Mouse (Mus musculus): Measurements from ENCODE around the gene Mrps24. TPM values are rescaled to one million over a fixed set of nuclear protein-coding genes. Genes with fewer than 3 reads are reported as not detected.

The Mrps24 gene
- polyA plus RNA-seq, 1 experiment from 2014 or later: 170 TPM

DNA sequence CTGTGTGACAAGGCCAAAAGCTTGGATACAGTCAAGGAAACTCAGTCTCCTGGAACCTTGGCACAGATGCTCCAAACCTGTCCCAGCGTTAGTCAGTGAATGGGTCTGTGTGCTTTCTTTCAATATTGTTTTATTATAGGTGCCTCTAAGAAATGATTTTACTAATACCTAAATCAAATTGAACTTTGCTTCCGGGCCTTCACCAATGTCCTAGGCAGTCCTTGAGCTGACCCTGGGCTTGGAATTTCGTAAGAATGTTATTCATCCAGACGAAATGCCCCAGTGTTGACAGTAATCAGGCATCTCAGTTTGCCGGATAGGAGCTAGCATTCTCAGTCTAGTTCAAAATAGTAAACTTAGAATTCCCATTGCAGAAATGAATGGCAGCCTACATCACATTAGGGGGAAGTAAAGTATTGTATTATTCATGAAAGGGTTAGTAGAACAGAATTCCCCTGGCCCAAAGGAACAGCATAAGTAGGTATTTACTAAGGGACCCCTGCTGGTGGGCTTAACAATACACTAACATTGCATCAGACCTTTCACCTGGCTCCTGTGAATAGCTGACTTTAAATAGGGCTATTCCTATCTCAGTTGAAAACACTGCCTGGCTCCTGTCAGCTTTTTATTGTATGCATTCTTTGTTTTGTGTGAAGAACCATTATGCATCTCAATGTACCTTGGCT, 13.1 kb downstream of the Mrps24 start:
- DNase-seq (ENCODE audit: low spot score): no peak
- H3K27ac ChIP-seq (replicated peaks; ENCODE audit: low read depth, low read length): no peak overlapping the region
- no peak overlapping the region for H3K4me3 ChIP-seq (ENCODE audit: low read depth, low read length)
- WGBS: 85% methylated on average over 5 of the region's 5 CpGs
- no peaks in the 10 kb centered on the region for H3K4me1 ChIP-seq (ENCODE audit: control insufficient read depth, insufficient read depth, low read length)
- H3K27me3 ChIP-seq (ENCODE audit: control insufficient read depth, insufficient read depth, low read length): no peaks in the 10 kb centered on the region
- no peaks in the 10 kb centered on the region; the same call in none of the 2 replicates for H3K36me3 ChIP-seq (replicated peaks; ENCODE audit: control insufficient read depth, insufficient read depth, low read depth, low read length)
- no peak for ATAC-seq (replicated peaks; ENCODE audit: insufficient number of reproducible peaks, low FRiP score, low TSS enrichment, low read depth)
- H3K4me2 ChIP-seq (ENCODE audit: low read depth, low read length): no peak overlapping the region
- no peaks in the 10 kb centered on the region for H3K9me3 ChIP-seq (replicated peaks; ENCODE audit: control insufficient read depth, low read length)
- H3K9ac ChIP-seq (replicated peaks; ENCODE audit: low read length): no peak overlapping the region

DNA sequence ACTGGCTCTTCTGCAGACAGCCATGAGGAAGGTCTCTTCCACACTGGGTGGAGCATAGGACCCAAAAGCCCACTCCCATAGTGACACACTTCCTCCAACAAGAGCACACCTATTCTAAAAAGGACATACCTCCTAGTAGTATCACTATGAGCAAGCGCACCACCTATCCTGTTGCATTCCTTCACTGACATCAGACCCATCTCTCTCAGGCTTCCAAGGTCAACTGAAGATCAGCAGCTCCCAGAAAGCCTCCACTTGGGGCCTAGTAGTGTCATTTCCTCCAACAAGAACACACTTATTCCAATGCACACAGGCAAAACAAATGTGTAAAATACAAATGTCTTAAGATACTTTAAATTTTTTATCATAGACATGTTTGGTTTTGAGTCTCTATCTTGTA, 13.7 kb downstream of the Mrps24 start:
- H3K27ac ChIP-seq (replicated peaks; ENCODE audit: low read depth, low read length): no peak overlapping the region
- DNase-seq (ENCODE audit: low spot score) (no peak), ATAC-seq (replicated peaks; ENCODE audit: insufficient number of reproducible peaks, low FRiP score, low TSS enrichment, low read depth) (no peak)
- no peak overlapping the region for H3K4me2 ChIP-seq (ENCODE audit: low read depth, low read length)
- H3K4me3 ChIP-seq (ENCODE audit: low read depth, low read length): no peak overlapping the region
- no peaks in the 10 kb centered on the region for H3K27me3 ChIP-seq (ENCODE audit: control insufficient read depth, insufficient read depth, low read length)
- H3K9me3 ChIP-seq (replicated peaks; ENCODE audit: control insufficient read depth, low read length): no peaks in the 10 kb centered on the region
- no peaks in the 10 kb centered on the region; the same call in none of the 2 replicates for H3K36me3 ChIP-seq (replicated peaks; ENCODE audit: control insufficient read depth, insufficient read depth, low read depth, low read length)
- no peak overlapping the region for H3K9ac ChIP-seq (replicated peaks; ENCODE audit: low read length)
- WGBS: 96% methylated on average over 1 of the region's 1 CpGs
- no peaks in the 10 kb centered on the region for H3K4me1 ChIP-seq (ENCODE audit: control insufficient read depth, insufficient read depth, low read length)

DNA sequence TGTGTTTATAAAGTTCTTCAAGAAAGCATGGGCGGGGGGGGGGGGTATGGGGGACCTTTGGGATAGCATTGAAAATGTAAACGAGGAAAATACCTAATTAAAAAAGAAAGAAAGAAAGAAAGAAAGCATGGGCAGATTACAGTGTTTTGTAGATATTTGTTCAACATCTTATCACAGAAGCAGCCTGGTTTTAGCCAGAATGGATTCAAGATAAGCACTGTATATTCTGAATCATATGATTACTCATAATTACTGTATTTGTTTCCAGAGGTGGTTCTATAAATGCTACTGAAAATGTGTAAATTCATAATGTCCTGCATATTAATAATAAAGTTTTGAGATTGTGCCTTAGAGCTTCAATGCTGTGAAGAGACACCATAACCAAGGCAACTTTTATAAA, 14.2 kb downstream of the Mrps24 start:
- no peaks in the 10 kb centered on the region for H3K9me3 ChIP-seq (replicated peaks; ENCODE audit: control insufficient read depth, low read length)
- H3K27ac ChIP-seq (replicated peaks; ENCODE audit: low read depth, low read length): no peak overlapping the region
- no peak overlapping the region for H3K4me3 ChIP-seq (ENCODE audit: low read depth, low read length)
- DNase-seq (ENCODE audit: low spot score): no peak
- H3K36me3 ChIP-seq (replicated peaks; ENCODE audit: control insufficient read depth, insufficient read depth, low read depth, low read length): no peaks in the 10 kb centered on the region; the same call in none of the 2 replicates
- 87% methylated on average over 2 of the region's 2 CpGs for WGBS
- H3K4me2 ChIP-seq (ENCODE audit: low read depth, low read length): no peak overlapping the region
- H3K27me3 ChIP-seq (ENCODE audit: control insufficient read depth, insufficient read depth, low read length): no peaks in the 10 kb centered on the region
- H3K9ac ChIP-seq (replicated peaks; ENCODE audit: low read length): no peak overlapping the region
- H3K4me1 ChIP-seq (ENCODE audit: control insufficient read depth, insufficient read depth, low read length): no peaks in the 10 kb centered on the region
- no peak for ATAC-seq (replicated peaks; ENCODE audit: insufficient number of reproducible peaks, low FRiP score, low TSS enrichment, low read depth)

DNA sequence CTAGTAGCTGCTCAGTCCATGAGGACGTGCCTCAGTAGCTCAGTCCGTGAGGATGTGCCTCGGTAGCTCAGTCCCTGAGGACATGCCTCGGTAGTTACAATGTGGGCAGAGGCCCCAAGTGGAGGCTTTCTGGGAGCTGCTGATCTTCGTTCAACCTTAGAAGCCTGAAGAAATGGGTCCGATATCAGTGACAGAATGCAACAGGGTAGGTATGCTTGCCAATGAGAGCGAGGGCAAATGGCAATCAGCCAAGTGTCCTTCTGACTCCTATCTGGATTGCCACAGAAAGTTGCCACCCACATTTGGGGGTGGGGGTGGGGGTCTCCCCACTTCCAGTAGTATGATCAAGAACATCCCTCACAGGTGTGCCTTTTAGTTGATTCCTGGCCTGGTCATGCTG, 14.7 kb downstream of the Mrps24 start:
- Histone ChIP-seq H3K9ac (replicated peaks; ENCODE audit: low read length) (no peak overlapping the region), H3K4me1 (ENCODE audit: control insufficient read depth, insufficient read depth, low read length) (no peaks in the 10 kb centered on the region), H3K27ac (replicated peaks; ENCODE audit: low read depth, low read length) (no peak overlapping the region), H3K27me3 (ENCODE audit: control insufficient read depth, insufficient read depth, low read length) (no peaks in the 10 kb centered on the region), H3K4me2 (ENCODE audit: low read depth, low read length) (no peak overlapping the region), H3K36me3 (replicated peaks; ENCODE audit: control insufficient read depth, insufficient read depth, low read depth, low read length) (no peaks in the 10 kb centered on the region; the same call in none of the 2 replicates), H3K9me3 (replicated peaks; ENCODE audit: control insufficient read depth, low read length) (no peaks in the 10 kb centered on the region), H3K4me3 (ENCODE audit: low read depth, low read length) (no peak overlapping the region)
- DNase-seq (ENCODE audit: low spot score) (no peak), ATAC-seq (replicated peaks; ENCODE audit: insufficient number of reproducible peaks, low FRiP score, low TSS enrichment, low read depth) (no peak)
- WGBS: 93% methylated on average over 7 of the region's 7 CpGs

GRCm38 (mm10) chr11:5691775-5692174, 23.7 kb downstream of the Mrps24 start:
- ATAC-seq (replicated peaks; ENCODE audit: insufficient number of reproducible peaks, low FRiP score, low TSS enrichment, low read depth) (no peak), DNase-seq (ENCODE audit: low spot score) (peak; percentile 79)
- no peaks in the 10 kb centered on the region for H3K9me3 ChIP-seq (replicated peaks; ENCODE audit: control insufficient read depth, low read length)
- no peak overlapping the region for H3K4me2 ChIP-seq (ENCODE audit: low read depth, low read length)
- no peaks in the 10 kb centered on the region for H3K36me3 ChIP-seq (replicated peaks; ENCODE audit: control insufficient read depth, insufficient read depth, low read depth, low read length)
- no peaks in the 10 kb centered on the region for H3K4me1 ChIP-seq (ENCODE audit: control insufficient read depth, insufficient read depth, low read length)
- 32% methylated on average over 7 of the region's 7 CpGs for WGBS
- no peaks in the 10 kb centered on the region for H3K27me3 ChIP-seq (ENCODE audit: control insufficient read depth, insufficient read depth, low read length)
- H3K4me3 ChIP-seq (ENCODE audit: low read depth, low read length): no peak overlapping the region
- no peak overlapping the region for H3K9ac ChIP-seq (replicated peaks; ENCODE audit: low read length)
- H3K27ac ChIP-seq (replicated peaks; ENCODE audit: low read depth, low read length): no peak overlapping the region

DNA sequence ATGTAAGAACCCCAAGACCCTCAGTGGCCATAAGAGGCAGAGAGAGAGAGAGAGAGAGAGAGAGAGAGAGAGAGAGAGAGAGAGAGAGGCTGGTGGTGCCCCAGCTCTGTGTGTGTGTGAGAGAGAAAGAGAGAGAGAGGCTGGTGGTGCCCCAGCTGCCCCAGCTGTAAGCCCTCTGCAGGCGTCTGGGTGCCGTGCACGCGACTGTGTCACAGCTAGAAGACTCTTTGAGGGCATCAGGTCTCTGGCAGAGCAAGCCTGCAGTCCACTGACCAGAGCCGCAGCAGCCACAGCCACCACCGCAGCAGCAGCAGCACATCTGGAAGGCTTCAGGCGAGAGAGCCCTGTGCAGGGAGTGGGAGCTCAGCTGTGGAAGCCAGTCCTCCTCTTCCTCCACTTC, 31.2 kb downstream of the Mrps24 start:
- H3K36me3 ChIP-seq (replicated peaks; ENCODE audit: control insufficient read depth, insufficient read depth, low read depth, low read length): no peaks in the 10 kb centered on the region
- H3K4me2 ChIP-seq (ENCODE audit: low read depth, low read length): no peak overlapping the region
- no peaks in the 10 kb centered on the region for H3K9me3 ChIP-seq (replicated peaks; ENCODE audit: control insufficient read depth, low read length)
- no peak for ATAC-seq (replicated peaks; ENCODE audit: insufficient number of reproducible peaks, low FRiP score, low TSS enrichment, low read depth)
- no peak for DNase-seq (ENCODE audit: low spot score)
- H3K27me3 ChIP-seq (ENCODE audit: control insufficient read depth, insufficient read depth, low read length): no peaks in the 10 kb centered on the region
- no peak overlapping the region for H3K27ac ChIP-seq (replicated peaks; ENCODE audit: low read depth, low read length)
- no peaks in the 10 kb centered on the region for H3K4me1 ChIP-seq (ENCODE audit: control insufficient read depth, insufficient read depth, low read length)
- WGBS: 32% methylated on average over 7 of the region's 7 CpGs
- H3K4me3 ChIP-seq (ENCODE audit: low read depth, low read length): no peak overlapping the region
- H3K9ac ChIP-seq (replicated peaks; ENCODE audit: low read length): no peak overlapping the region

GRCm38 (mm10) chr11:5682541-5682940, 32.9 kb downstream of the Mrps24 start:
- no peak overlapping the region for H3K27ac ChIP-seq (replicated peaks; ENCODE audit: low read depth, low read length)
- H3K4me3 ChIP-seq (ENCODE audit: low read depth, low read length): no peak overlapping the region
- H3K27me3 ChIP-seq (ENCODE audit: control insufficient read depth, insufficient read depth, low read length): no peaks in the 10 kb centered on the region
- no peaks in the 10 kb centered on the region for H3K36me3 ChIP-seq (replicated peaks; ENCODE audit: control insufficient read depth, insufficient read depth, low read depth, low read length)
- H3K9me3 ChIP-seq (replicated peaks; ENCODE audit: control insufficient read depth, low read length): no peaks in the 10 kb centered on the region
- 69% methylated on average over 6 of the region's 6 CpGs for WGBS
- no peak overlapping the region for H3K4me2 ChIP-seq (ENCODE audit: low read depth, low read length)
- ATAC-seq (replicated peaks; ENCODE audit: insufficient number of reproducible peaks, low FRiP score, low TSS enrichment, low read depth) (no peak), DNase-seq (ENCODE audit: low spot score) (no peak)
- H3K9ac ChIP-seq (replicated peaks; ENCODE audit: low read length): no peak overlapping the region
- no peaks in the 10 kb centered on the region for H3K4me1 ChIP-seq (ENCODE audit: control insufficient read depth, insufficient read depth, low read length)

Data from embryonic facial prominence, embryonic 11.5 days (tissue).